Mouse (Mus musculus) forebrain, postnatal 0 days (tissue): Measurements from ENCODE around the gene Csf2rb2. TPM values are rescaled to one million over a fixed set of nuclear protein-coding genes. Genes with fewer than 3 reads are reported as not detected.

Experiments
- ATAC-seq: fragments of 200-750 bp; cut with Nextera tagmentation; 2 replicates; pipeline ENCODE4 v1.8.0; 2017; ENCODE audit warnings: mild to moderate bottlenecking, moderate library complexity
- DNase-seq: peaks from one replicate; pipeline ENCODE4 v3.0.0-alpha.2; 2015
- H3K27ac ChIP-seq: fragments of 300-500 bp; sonication (generic); 2 replicates; pipeline ENCODE4 v1.5.1; 2014; ENCODE audit warnings: low read depth, mild to moderate bottlenecking, antibody characterized with exemption, low read length, moderate library complexity, mixed read lengths
- H3K27me3 ChIP-seq: fragments of 300-500 bp; sonication (generic); 2 replicates; pipeline ENCODE4 v1.6.1; 2014; ENCODE audit warnings: mild to moderate bottlenecking, low read length, mixed read lengths; ENCODE audit not compliant: insufficient read depth
- H3K36me3 ChIP-seq: fragments of 300-500 bp; sonication (generic); 2 replicates; pipeline ENCODE4 v1.6.1; 2014; ENCODE audit warnings: mild to moderate bottlenecking, moderate library complexity; ENCODE audit not compliant: insufficient read depth
- H3K4me1 ChIP-seq: fragments of 300-500 bp; sonication (generic); 2 replicates; pipeline ENCODE4 v1.6.1; 2014; ENCODE audit warnings: antibody characterized with exemption; ENCODE audit not compliant: insufficient read depth
- H3K4me2 ChIP-seq: fragments of 300-500 bp; sonication (generic); 2 replicates; pipeline ENCODE4 v1.6.1; 2014; ENCODE audit warnings: low read depth, mild to moderate bottlenecking, moderate library complexity
- H3K4me3 ChIP-seq: fragments of 300-500 bp; sonication (generic); 2 replicates; pipeline ENCODE4 v1.5.1; 2014; ENCODE audit warnings: low read depth, low read length, mixed read lengths
- H3K9ac ChIP-seq: fragments of 300-500 bp; sonication (generic); 2 replicates; pipeline ENCODE4 v1.6.1; 2014; ENCODE audit warnings: mild to moderate bottlenecking
- H3K9me3 ChIP-seq: fragments of 300-500 bp; sonication (generic); 2 replicates; pipeline ENCODE4 v1.6.1; 2016; ENCODE audit warnings: low read length
- CTCF ChIP-seq: sonication (generic); IDR thresholded peaks from 2 replicates; pipeline ENCODE4 v1.5.1; 2016; ENCODE audit warnings: antibody characterized with exemption, control low read depth, low read depth
- WGBS: fragments of 180-500 bp; shearing (Covaris S2); extraction: QIAGEN DNeasy Blood & Tissue Kit; methylation state at CpG from one replicate; pipeline ENCODE4 v1.1.7; 2014; 5-methylcytosine and 5-hydroxymethylcytosine counted together
- polyA plus RNA-seq: library from polyadenylated mRNA; unstranded; fragments of >200 nt; fragmentation: Nextera tagmentation; extraction: Ambion mirVana; gene quantifications from 2 replicates; pipeline ENCODE4 v1.2.1, GENCODE M21; 2015
- total RNA-seq: library from RNA; depleted of rRNA; stranded (reverse); fragments of >200 nt; gene quantifications from 2 replicates; pipeline ENCODE4 v1.2.3, GENCODE M21; 2014

Csf2rb2 gene
- total and polyA plus RNA-seq, 2 experiments from 2014 or later, result 0.13 to 0.43 TPM

GRCm38 (mm10) chr15:78287941-78288340 is 17.6 kb downstream of the Csf2rb2 start:
- ATAC-seq, result no peak
- no peaks in the 10 kb centered on the region for H3K36me3 ChIP-seq
- no peak overlapping the region for H3K4me3 ChIP-seq
- H3K27ac ChIP-seq, result no peak overlapping the region
- 82% methylated on average over 5 of the region's 5 CpGs for WGBS
- H3K27me3 ChIP-seq, result no peaks in the 10 kb centered on the region
- DNase-seq, result no peak
- H3K9me3 ChIP-seq, result no peaks in the 10 kb centered on the region
- H3K4me1 ChIP-seq, result no peaks in the 10 kb centered on the region
- no peak overlapping the region for H3K9ac ChIP-seq
- no peak for TF ChIP-seq CTCF
- H3K4me2 ChIP-seq, result no peak overlapping the region

GRCm38 (mm10) chr15:78278308-78278707 is 27.2 kb downstream of the Csf2rb2 start:
- TF ChIP-seq CTCF, result no peak
- H3K4me1 ChIP-seq, result no peaks in the 10 kb centered on the region
- 93% methylated on average over 2 of the region's 2 CpGs for WGBS
- H3K9me3 ChIP-seq, result no peaks in the 10 kb centered on the region
- no peak overlapping the region for H3K4me3 ChIP-seq
- no peaks in the 10 kb centered on the region for H3K36me3 ChIP-seq
- no peak overlapping the region for H3K4me2 ChIP-seq
- ATAC-seq (no peak), DNase-seq (no peak)
- H3K27ac ChIP-seq, result no peak overlapping the region
- no peak overlapping the region for H3K9ac ChIP-seq
- H3K27me3 ChIP-seq, result no peaks in the 10 kb centered on the region

- Histone ChIP-seq H3K9me3 (no peaks in the 10 kb centered on the region), H3K27me3 (no peaks in the 10 kb centered on the region), H3K9ac (no peak overlapping the region), H3K27ac (no peak overlapping the region), H3K4me3 (no peak overlapping the region), H3K36me3 (no peaks in the 10 kb centered on the region), H3K4me2 (no peak overlapping the region), H3K4me1 (no peaks in the 10 kb centered on the region)
- ATAC-seq (no peak), DNase-seq (no peak)
- no peak for TF ChIP-seq CTCF
These were observed 34.3 kb downstream of the Csf2rb2 start for GRCm38 (mm10) chr15:78271208-78271607.

- ATAC-seq, result no peak
- Histone ChIP-seq H3K36me3 (no peaks in the 10 kb centered on the region), H3K4me2 (no peak overlapping the region), H3K4me3 (no peak overlapping the region), H3K27ac (no peak overlapping the region), H3K9me3 (no peaks in the 10 kb centered on the region), H3K27me3 (no peaks in the 10 kb centered on the region), H3K4me1 (no peaks in the 10 kb centered on the region), H3K9ac (no peak overlapping the region)
- WGBS, result 79% methylated on average over 4 of the region's 4 CpGs
- no peak for DNase-seq
- TF ChIP-seq CTCF, result no peak
These were observed 37.7 kb downstream of the Csf2rb2 start for GRCm38 (mm10) chr15:78267865-78268264.

GRCm38 (mm10) chr15:78267441-78267840 is 38.1 kb downstream of the Csf2rb2 start:
- Histone ChIP-seq H3K9me3 (no peaks in the 10 kb centered on the region), H3K36me3 (no peaks in the 10 kb centered on the region), H3K4me1 (no peaks in the 10 kb centered on the region), H3K9ac (no peak overlapping the region), H3K27ac (no peak overlapping the region), H3K4me2 (no peak overlapping the region), H3K4me3 (no peak overlapping the region), H3K27me3 (no peaks in the 10 kb centered on the region)
- 87% methylated on average over 10 of the region's 10 CpGs for WGBS
- ATAC-seq, result no peak
- DNase-seq, result no peak
- TF ChIP-seq CTCF, result no peak

GRCm38 (mm10) chr15:78263286-78263685 is 42.2 kb downstream of the Csf2rb2 start:
- 61% methylated on average over 3 of the region's 3 CpGs for WGBS
- no peak for DNase-seq
- Histone ChIP-seq H3K36me3 (no peaks in the 10 kb centered on the region), H3K27ac (no peak overlapping the region), H3K4me1 (no peaks in the 10 kb centered on the region), H3K4me3 (no peak overlapping the region), H3K9ac (no peak overlapping the region), H3K27me3 (no peaks in the 10 kb centered on the region), H3K4me2 (no peak overlapping the region), H3K9me3 (no peaks in the 10 kb centered on the region)
- no peak for TF ChIP-seq CTCF
- 0 out of 2 replicates have a peak, but pooled peaks have one; percentile 23 for ATAC-seq

GRCm38 (mm10) chr15:78260668-78261333 is 44.7 kb downstream of the Csf2rb2 start:
- WGBS, result 69% methylated on average over 13 of the region's 13 CpGs
- H3K36me3 ChIP-seq, result no peaks in the 10 kb centered on the region
- H3K4me2 ChIP-seq, result no peak overlapping the region
- no peak for ATAC-seq
- DNase-seq, result no peak
- H3K9me3 ChIP-seq, result no peaks in the 10 kb centered on the region
- no peak for TF ChIP-seq CTCF
- H3K27ac ChIP-seq, result no peak overlapping the region
- H3K4me1 ChIP-seq, result no peaks in the 10 kb centered on the region
- H3K27me3 ChIP-seq, result no peaks in the 10 kb centered on the region
- no peak overlapping the region for H3K4me3 ChIP-seq
- no peak overlapping the region for H3K9ac ChIP-seq
